Mouse (Mus musculus): Measurements from ENCODE around the gene Marcks. TPM values are rescaled to one million over a fixed set of nuclear protein-coding genes. Genes with fewer than 3 reads are reported as not detected.

The Marcks gene
- 10.2 TPM for total RNA-seq (2023)

GRCm38 (mm10) chr10:37138778-37139442, at the start of gene Marcks:
Marcks (minus strand) TSS chr10:37138920.

Other genes starting within 250 kb of the Marcks start
- 49.9 TPM for gene Hdac2, start 164.4 kb downstream of the Marcks start, total RNA-seq (2023)

Data from CD4-positive naive resting alpha-beta T cell, adult 76 days (primary cell).